Mouse (Mus musculus) embryo, embryonic 11 days (tissue): ENCODE data around the gene Gls2.
"Not testable (repeated sequence)": the region's sequence is repeated elsewhere in the genome, so short reads cannot be mapped to it uniquely, and the experiment has no call there.

Experiments
- DNase-seq: peaks from one replicate; pipeline ENCODE4 v3.0.0-alpha.2; 2015

Gls2 gene

GRCm38 (mm10) chr10:128194551-128195461 is 549 bp downstream of the Gls2 start:
- DNase-seq = no peak

- DNase-seq = no peak
Observed at GRCm38 (mm10) chr10:128201856-128202255, 7.6 kb downstream of the Gls2 start.

GRCm38 (mm10) chr10:128204941-128205340 is 10.7 kb downstream of the Gls2 start:
- DNase-seq = no peak

GRCm38 (mm10) chr10:128208326-128208725 is 14.1 kb downstream of the Gls2 start:
- DNase-seq = no peak

- DNase-seq = no peak
Observed at GRCm38 (mm10) chr10:128209311-128210009, 15.2 kb downstream of the Gls2 start.

GRCm38 (mm10) chr10:128210131-128210530 is 15.9 kb downstream of the Gls2 start:
- DNase-seq = no peak

GRCm38 (mm10) chr10:128210954-128211353 is 16.7 kb downstream of the Gls2 start:
- no peak for DNase-seq

GRCm38 (mm10) chr10:128211390-128212108 is 17.3 kb downstream of the Gls2 start, which contains the start of gene Spryd4:
Spryd4 (minus strand) TSS chr10:128211807.
- DNase-seq = peak; percentile 98

GRCm38 (mm10) chr10:128212148-128212547 is 17.9 kb downstream of the Gls2 start:
- no peak for DNase-seq

GRCm38 (mm10) chr10:128212871-128213323 is 18.6 kb downstream of the Gls2 start:
- peak; percentile 77 for DNase-seq

GRCm38 (mm10) chr10:128214112-128214511 is 19.9 kb downstream of the Gls2 start:
- not testable (repeated sequence) for DNase-seq

GRCm38 (mm10) chr10:128214981-128215380 is 20.7 kb downstream of the Gls2 start:
- no peak for DNase-seq

GRCm38 (mm10) chr10:128218387-128219117 is 24.3 kb downstream of the Gls2 start:
- no peak for DNase-seq

GRCm38 (mm10) chr10:128221533-128222286 is 27.5 kb downstream of the Gls2 start:
- no peak for DNase-seq

GRCm38 (mm10) chr10:128225064-128225463 is 30.8 kb downstream of the Gls2 start:
- no peak for DNase-seq

- DNase-seq = no peak
Observed at GRCm38 (mm10) chr10:128225538-128225937, 31.3 kb downstream of the Gls2 start, which contains the start of gene Mip. Mip (plus strand) TSS chr10:128225838.

- no peak for DNase-seq
Observed at GRCm38 (mm10) chr10:128227592-128227991, 33.3 kb downstream of the Gls2 start.

GRCm38 (mm10) chr10:128228009-128228408 is 33.8 kb downstream of the Gls2 start:
- DNase-seq = no peak

GRCm38 (mm10) chr10:128230582-128230981 is 36.3 kb downstream of the Gls2 start:
- no peak for DNase-seq

- peak; percentile 28 for DNase-seq
Observed at GRCm38 (mm10) chr10:128231146-128231545, 36.9 kb downstream of the Gls2 start.

GRCm38 (mm10) chr10:128231697-128232419 is 37.6 kb downstream of the Gls2 start, which contains the start of gene Timeless:
Timeless (plus strand) TSS chr10:128232065.
- DNase-seq = peak; percentile 90
